Mouse (Mus musculus): ENCODE data around the gene Cadm2.
A peak's percentile ranks its signal among the peaks of the same experiment; 100 is the strongest.

Cadm2 gene

DNA sequence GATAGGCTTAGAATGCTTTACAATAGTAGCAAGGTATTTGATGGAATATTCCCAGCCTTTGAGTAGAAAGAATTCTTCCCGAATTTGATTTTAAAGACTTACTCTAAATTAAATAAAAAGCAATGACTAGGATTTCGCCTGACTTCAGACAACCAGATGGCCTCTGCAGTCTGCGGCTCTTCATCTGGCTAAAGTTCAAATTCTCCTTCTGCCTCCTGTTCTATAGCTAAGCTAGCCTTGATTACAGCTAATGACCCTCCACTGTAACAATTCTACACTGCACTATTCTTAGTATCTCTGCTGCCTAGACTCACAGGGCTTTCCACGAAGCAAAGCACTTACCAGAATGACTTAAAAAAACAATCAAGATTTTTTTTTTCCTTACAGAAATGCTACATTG, 495.9 kb downstream of the Cadm2 start:
- DNase-seq (ENCODE audit: extremely low spot score): no peak

DNA sequence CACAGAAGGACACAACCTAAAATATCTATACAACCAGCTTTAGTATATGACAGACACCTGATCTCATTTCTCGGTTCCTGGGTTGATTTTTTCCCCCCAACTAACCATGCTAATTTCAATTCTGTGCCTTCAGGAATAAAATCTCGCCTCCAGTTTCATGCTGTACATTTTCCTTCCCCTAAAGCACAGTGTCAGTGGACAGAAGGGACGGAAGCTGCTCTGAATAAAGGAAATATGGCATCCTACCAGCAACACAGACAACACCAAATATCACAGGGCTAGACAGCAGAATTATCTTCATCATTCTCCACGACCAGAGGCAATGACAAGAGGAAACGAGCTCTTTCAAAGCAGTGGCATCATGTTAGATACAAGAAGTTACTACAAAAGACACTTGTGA, 498.2 kb downstream of the Cadm2 start:
- no peak for DNase-seq (ENCODE audit: extremely low spot score)

DNA sequence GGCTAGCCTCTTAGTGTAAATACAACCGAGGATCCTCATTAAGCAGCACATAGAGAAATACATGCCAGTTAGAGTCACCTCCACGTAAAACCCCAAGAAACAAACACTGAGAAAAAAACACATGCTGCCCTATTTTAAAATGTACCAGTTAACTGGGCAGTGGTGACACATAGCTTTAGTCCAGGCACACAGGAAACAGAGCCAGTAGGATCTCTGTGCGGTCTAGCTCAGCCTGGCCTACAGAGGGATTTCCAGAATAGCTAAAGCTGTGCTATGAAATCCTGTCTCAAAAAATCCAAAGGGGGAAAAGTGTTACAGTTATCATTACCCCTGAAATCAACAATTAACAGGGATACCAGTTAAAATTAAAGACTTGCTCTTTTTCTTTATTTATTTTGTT, 498.9 kb downstream of the Cadm2 start:
- DNase-seq (ENCODE audit: extremely low spot score): no peak

DNA sequence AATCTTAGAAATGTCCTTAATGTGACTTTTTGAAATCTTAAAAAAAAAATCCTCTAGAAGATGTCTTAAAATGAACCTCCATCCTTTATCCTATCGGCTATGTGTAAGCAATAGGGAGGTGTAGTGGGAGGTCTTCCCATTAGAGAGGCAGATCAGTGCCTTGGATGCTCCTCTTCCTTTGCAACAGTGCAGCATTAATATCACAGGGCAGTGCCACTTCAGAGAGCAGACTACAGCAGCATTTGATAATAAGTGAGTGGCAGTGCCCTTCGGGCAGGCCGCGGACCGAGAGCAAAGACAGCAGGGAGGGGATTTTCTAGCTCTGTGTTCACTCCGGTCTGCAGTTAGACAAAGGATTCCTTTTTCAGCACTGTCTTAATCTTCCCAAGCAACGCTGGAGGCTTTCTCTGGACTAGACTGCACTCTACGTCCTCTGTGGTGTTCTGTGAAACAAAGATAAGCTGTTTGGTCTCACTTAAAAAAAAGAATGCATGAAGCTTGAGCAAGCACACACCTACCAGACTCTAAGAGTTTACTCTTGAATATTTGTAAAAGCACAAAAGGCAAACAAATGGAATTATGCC, 514.1 kb downstream of the Cadm2 start:
- DNase-seq (ENCODE audit: extremely low spot score): peak; percentile 9

DNA sequence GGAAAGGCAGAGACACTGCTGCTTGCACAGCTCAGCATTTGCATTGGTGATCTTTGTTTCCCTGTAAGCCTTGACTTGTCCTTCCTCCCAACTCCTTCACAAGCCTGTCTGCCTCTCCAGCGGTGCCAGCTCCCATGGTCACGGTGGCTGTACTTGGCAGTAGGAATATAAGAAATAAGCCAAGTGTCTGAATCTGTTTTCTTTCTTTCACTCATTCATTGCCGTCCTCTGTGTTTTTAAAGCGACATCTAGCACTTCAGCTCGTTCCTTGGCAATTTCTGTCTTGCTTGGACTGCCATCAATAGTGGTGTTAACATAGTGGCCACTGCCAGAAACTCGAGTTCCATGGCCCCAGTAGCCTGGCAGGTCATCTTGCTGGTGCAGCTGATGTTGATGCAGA, 524.0 kb downstream of the Cadm2 start:
- no peak for DNase-seq (ENCODE audit: extremely low spot score)

DNA sequence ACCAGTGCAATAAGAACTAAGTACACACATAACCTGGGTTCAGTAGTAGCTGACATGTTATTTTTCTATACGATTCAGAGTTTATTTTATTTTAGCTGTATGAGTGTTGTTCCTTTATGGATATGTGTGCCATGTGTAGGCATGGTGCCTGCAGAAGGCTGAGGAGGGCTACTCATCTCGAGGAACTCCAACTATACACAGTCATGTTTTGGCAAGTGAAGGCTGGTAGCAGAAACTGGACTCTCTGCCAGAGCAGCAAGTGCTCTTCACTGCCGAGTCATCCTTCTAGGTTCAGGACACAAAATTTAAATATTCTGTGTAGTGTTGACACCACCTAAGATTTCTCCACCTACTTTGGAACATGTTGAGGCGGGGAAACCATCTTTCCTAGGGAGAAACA, 524.8 kb downstream of the Cadm2 start:
- DNase-seq (ENCODE audit: extremely low spot score): no peak

DNA sequence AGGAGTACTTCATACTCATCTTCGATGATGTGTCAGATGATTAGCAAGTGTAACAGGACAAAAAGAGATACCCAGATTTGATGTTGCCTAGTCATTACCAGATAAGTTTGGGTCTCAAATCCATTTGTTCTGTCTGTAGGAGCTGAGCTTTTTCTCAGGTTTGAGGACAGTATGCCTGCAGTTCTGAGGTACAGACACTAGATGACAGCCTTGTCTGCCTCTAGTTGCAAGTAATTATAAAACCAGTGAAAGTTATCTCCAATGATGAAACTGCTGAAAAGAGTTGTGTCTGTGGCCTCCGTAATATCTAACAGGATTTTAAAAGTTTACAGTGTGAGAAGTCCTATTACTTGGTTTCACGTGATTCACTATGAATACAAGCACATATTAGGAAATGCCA, 531.0 kb downstream of the Cadm2 start:
- peak; percentile 8 for DNase-seq (ENCODE audit: extremely low spot score)

DNA sequence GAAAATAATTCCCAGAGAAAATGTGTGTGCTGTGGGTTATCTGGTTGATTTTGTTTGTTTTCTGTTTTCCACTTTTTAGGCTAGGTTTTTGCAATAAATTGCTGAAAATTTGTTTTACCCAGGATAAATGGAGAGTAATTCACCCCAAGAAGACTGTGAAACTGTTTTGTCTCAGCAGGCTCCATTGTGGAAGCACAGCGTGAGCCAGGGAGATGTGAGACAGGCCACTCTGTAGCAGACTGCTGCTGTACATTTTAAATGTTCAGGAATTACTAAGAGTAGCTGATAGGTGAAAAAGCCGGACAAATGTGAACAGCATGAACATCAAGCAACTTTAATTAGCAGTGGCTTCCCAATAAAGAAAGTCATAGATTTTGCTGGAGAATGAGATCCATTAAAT, 541.4 kb downstream of the Cadm2 start:
- no peak for DNase-seq (ENCODE audit: extremely low spot score)

DNA sequence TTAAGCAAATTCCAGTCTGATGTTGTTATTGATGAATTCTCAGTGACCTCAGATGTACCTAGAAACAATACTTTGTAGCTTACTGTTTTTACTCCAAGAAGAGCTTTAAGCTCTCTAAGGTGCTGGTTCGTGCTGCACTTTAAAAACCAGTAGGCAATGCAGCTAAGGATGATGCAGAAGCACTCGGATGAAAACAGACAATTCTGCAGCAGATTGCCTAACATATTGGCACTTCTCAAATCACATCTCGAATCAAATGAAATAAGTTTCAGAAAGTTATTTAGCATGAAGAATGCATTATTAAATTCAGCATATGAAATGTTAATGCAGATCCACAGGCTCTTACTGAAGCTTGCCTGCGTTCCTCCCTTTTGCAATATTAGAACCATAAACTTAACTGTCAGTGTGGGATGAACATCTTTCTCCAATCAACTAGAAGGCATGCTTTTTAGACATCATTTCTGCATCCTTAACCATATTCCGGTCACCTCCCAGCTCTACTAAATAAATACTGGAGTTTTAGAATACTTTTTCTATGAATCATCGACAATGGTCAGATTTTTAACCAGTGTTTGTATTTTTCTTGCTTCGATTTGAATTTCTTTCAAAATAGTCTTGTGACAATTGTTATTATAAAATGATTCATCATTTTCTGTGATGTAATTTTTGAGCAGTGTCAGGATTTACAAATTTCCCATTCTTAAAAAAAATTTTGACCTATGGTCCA, 544.4 kb downstream of the Cadm2 start:
- no peak for DNase-seq (ENCODE audit: extremely low spot score)

DNA sequence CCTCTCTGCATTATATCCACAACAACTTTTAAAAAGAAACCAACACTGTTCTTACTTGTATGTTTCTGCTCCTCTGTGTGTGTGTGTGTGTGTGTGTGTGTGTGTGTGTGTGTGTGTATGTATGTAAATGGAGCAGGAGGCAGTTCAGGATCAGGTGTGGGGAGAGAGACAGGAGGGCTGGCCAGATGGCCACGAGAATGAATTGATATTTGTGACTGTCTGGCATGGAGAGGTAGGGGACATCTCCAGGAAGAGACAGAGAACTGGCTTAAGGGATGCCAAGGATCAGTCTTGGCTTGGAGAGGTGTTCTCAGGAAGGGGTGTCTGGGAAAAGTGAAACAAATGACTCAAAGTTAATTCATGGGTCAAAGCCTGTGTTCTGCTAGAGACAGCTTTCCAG, 552.2 kb downstream of the Cadm2 start:
- no peak for DNase-seq (ENCODE audit: extremely low spot score)

DNA sequence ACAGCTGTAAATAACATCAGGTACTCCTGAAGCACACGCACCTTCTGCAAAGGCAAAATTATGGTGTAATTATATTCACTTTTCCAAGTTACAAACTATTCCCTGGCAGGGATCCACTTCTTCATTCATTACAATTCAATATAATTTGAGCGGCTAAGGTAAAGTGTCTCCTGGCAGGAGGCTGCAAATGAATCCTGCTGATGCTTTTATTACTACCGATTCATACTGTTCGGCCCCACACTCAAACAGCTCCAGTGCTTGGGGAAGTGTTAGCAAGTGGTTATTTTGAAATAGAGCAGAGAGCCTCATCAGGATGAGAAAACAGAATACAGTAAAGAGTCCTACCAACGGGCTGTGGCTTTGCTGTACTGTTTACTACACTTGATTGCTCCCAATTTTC, 589.8 kb downstream of the Cadm2 start:
- DNase-seq (ENCODE audit: extremely low spot score): no peak

DNA sequence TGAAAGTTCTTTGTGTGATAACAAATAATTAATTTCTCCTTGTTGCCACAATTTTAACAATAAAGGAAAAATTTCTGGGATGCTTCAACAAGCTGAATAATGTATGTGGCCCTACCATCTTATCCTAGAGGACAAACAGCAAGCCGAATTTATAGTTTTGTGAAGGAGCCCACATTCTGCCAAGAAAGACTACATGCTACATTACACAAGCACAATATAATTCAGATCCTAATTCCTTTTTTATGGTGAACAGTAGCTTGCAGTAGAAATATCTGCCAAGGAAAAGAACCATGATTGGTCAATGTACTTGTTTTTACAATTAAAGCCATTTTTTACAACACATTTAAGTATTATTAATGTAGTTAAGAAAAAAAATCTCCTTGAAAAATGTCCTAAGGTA, 600.9 kb downstream of the Cadm2 start:
- DNase-seq (ENCODE audit: extremely low spot score): no peak

DNA sequence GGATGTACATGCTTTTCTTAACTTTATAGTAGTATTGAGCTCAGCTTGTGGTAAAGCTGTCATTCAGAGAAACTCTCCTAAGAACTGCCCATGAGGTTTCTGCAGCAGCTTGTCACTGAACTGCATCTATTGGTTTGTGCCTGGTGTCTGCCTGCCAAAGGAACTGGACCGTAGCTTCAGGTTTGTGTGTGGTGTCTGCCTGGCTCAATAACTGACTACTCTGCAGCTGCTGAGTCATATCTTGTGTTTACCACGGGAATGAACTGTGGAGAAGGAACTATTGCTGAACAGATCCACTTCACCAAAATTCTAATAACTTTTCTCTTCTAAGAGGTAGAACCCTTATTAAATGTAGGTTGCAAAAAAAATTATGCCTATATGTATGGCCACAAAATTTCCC, 603.0 kb downstream of the Cadm2 start:
- DNase-seq (ENCODE audit: extremely low spot score): no peak

DNA sequence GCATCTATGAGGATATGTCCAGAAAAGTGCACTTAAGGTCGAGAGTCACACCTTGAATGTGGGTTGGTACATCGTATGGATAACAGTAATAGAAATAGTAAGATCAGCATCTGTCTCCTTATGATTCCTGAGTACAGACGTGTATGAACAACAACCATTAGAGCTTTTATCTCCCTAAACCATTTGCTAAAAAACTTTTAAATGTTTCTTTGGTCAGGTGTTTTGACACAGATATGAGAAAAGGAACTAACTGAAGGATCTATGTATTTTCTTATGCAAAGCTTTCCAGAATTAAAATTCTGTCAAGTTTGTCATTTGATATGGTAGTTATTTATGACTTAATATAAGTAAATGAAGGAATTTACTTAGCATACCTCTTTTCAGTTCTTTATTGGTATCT, 617.5 kb downstream of the Cadm2 start:
- DNase-seq (ENCODE audit: extremely low spot score): no peak

DNA sequence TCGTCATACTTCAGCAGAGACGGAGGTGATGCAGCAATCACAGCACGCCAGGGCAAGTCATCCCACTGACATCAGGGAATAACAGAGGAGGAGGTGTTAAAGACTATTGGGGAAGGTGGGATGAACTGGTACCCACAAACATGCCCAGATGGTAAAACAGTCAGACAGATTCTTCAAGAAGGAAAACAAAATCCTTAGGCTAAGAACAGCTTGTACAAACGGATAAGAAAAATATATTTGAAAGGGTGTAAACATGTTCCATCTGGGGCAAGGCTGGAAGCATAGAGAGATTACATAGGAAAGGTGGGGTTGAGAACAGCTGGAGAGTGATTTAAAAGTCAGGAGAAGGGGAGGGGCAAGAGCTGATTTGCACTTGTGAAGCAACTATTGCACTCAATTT, 619.0 kb downstream of the Cadm2 start:
- no peak for DNase-seq (ENCODE audit: extremely low spot score)

DNA sequence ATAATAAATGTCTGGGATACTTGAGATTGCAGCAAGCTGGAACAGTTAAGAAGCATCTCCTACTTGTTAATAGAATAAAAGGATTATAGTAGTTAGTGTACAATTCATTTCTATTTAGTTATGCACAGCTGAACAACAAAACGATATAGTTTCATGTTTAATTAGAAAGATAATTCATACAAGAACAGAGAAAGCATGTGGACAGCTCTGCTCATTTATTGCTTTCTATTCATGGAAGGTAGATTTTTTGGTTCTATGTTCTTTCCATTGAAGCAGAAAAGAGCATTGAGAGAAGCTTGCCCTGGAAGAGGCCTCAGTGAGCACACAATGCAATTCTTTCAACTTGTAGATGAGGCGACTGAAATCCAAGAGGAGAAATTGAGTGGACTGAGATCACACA, 623.2 kb downstream of the Cadm2 start:
- no peak for DNase-seq (ENCODE audit: extremely low spot score)

DNA sequence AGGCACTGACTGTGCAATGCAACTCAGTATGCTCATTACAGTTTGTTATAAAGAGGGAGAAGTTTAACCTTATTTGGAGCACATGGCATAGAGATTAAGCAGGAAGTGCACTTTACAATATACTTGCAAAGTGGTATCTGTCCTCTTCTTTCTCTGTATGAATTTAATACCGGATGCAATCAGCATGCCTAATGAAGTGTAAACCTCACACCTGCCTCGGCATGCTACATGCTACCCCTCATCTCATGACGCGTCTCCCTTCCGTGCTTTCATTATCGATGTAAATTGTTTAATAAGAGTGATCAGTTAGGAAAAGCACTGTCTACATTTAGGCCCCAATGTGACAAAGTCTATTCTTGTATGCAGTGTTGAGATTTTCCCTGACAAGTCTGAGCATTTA, 633.0 kb downstream of the Cadm2 start:
- no peak for DNase-seq (ENCODE audit: extremely low spot score)

DNA sequence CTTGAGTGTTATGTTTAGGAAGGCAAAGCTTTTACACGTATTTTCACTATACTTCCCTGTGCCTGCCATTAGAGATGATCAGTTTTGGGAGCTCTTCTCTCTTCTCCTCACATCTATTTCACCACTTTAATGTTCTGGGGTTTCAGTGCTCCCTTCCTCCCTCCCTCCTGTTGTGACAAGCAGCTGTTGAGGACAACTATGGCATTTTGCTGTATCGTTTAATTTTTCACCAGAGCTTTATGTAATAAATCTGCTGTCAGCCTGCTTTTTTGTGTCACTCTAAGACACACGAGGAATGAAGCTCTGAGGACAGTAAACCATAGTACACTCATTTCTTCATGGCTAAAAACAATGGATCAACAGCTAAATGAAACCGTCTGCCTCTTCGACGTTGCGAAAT, 633.8 kb downstream of the Cadm2 start:
- no peak for DNase-seq (ENCODE audit: extremely low spot score)

DNA sequence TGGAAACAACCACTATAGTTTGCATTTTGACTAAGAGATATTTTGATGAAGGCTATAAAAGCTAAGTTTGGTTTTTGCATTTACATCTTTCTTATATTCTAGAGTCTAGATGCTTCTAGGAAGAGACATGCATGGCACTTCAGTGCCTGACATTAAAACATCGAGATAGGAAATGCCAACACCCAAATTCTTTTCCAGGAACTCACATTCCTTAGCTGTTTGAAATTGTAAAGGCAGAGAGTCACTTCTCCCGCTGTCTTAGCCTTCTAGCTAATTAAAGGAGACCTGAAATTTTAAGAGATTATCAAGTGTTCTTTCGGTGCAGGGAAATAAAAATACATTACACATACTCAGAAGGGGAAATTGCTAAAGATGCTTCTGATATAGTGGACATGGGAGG, 649.8 kb downstream of the Cadm2 start:
- DNase-seq (ENCODE audit: extremely low spot score): no peak

DNA sequence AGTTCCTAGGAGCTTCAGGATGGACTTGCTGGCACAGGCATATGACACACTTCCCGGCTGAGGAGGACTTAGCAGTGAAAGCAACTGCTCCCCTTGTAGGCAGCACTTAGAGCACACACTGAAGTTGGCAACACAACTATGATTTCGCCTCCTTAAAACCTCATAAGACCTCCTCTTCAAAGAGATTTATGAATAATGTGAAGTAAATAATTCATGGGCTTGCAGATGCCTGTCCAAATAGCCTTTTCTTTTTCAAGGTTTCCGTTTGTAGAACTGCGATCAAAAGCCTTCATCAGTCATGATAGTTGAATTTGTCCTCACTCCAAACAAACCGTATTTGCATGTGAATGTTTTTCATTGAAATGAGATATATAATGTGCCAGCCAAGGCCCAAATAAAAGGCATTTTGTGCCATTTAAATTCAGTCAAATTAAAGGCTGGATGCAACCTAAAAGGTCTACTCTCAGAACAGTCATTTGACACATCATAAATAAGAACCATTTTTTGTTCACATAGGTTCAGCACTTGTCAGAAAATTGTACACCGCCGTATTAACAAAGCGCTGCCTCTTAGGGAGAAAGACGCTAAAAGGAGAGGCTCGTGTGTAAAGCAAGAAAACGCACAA, 651.1 kb downstream of the Cadm2 start:
- DNase-seq (ENCODE audit: extremely low spot score): no peak

DNA sequence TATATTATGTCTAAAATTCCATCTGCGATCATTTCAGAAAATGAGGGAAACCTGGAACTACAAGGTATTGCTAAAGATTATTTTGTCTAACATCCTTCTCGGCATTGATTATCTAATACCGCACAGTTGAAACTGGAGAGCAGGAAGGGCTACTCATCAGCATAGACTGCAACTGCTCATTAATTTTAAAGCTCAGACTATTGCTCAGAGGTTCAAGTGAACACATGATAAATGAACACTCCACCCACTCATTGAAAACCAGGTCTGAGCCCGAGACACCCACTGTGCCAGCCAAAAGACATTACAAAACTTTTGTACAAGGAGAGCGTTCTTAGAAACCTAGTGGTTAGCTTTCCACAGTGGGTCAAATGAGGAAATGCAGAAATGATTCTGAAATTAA, 652.4 kb downstream of the Cadm2 start:
- no peak for DNase-seq (ENCODE audit: extremely low spot score)

DNA sequence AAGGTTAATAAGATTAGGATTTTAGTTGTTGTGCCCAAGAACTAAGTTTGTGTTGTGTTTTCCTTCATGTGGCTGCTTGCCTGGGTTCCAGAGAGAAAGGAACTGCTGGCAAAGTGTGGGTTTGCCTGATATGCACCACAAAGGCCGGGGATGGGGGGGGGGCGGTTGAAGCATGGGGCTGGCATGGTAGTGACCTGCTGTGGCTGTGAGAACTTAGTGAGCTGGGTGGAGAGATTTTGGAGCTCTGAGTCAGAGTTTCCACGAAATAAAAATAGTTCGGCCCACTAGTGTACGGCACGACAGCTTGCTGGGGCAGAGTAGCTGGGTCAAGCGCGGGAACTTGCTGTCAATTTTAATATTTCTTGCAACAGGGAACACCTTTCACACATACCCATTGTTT, 653.0 kb downstream of the Cadm2 start:
- no peak for DNase-seq (ENCODE audit: extremely low spot score)

DNA sequence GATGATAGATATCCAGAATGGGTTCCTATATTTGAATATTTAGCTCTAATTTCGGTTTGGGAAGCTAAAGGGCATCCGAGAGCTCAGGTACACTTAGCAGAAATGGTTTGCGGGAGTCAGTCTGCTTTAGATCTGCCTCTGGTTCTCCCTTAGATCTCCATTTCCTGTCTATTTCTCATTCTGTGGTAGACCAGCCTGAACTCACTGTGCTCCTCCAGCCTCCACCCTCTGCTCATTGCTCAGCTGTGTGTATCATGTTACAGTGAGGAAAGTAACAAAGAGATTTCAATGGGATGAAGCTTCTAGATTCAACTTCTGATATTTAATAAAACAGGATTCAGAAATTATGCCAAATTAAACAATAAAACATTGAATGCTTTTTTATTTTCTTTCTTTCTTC, 661.6 kb downstream of the Cadm2 start:
- DNase-seq (ENCODE audit: extremely low spot score): no peak

DNA sequence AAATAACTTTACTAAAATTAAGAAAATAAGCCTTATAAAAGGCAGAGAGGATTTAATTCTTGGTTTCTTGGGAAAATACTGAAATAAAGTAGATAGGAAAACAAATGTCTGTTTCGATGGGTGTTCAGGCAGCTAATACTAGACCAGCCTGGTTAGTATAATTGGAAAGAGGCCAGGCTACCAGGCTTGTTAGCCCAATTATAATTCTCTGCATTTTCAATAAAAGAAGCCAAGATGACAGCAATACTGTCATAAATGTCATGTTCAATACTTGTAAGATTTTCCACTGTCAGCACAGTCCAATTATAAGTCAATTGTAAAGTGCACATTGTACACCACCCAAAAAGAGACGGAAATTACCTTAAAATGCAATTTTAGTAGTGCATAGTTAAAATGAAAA, 664.8 kb downstream of the Cadm2 start:
- no peak for DNase-seq (ENCODE audit: extremely low spot score)

All from embryo, embryonic 9.5 days (tissue).